Mouse (Mus musculus) heart, embryonic 15.5 days (tissue): ENCODE measurements around the gene Socs5. TPM values are rescaled to one million over a fixed set of nuclear protein-coding genes. Genes with fewer than 3 reads are reported as not detected.

ENCODE experiments used
- ATAC-seq: fragments of 200-750 bp; cut with Nextera tagmentation; replicated peaks from 2 replicates; pipeline ENCODE4 v1.8.0; 2017; ENCODE audit warnings: low read depth, moderate TSS enrichment; ENCODE audit not compliant: insufficient number of reproducible peaks, insufficient read depth, low FRiP score
- H3K27ac ChIP-seq: fragments of 300-500 bp; sonication (generic); 2 replicates; pipeline ENCODE4 v1.5.1; 2015; ENCODE audit warnings: mild to moderate bottlenecking, inconsistent platforms
- H3K27me3 ChIP-seq: fragments of 300-500 bp; sonication (generic); 2 replicates; pipeline ENCODE4 v1.6.1; 2015; ENCODE audit warnings: inconsistent platforms
- H3K36me3 ChIP-seq: fragments of 300-500 bp; sonication (generic); 2 replicates; pipeline ENCODE4 v1.6.1; 2015; ENCODE audit warnings: mild to moderate bottlenecking, inconsistent platforms
- H3K4me1 ChIP-seq: fragments of 300-500 bp; sonication (generic); replicated peaks from 2 replicates; pipeline ENCODE4 v1.6.1; 2015; ENCODE audit warnings: inconsistent platforms
- H3K4me2 ChIP-seq: fragments of 300-500 bp; sonication (generic); 2 replicates; pipeline ENCODE4 v1.6.1; 2015; ENCODE audit warnings: inconsistent platforms, mild to moderate bottlenecking, moderate library complexity
- H3K4me3 ChIP-seq: fragments of 300-500 bp; sonication (generic); 2 replicates; pipeline ENCODE4 v1.5.1; 2015; ENCODE audit warnings: mild to moderate bottlenecking, inconsistent platforms
- H3K9ac ChIP-seq: fragments of 300-500 bp; sonication (generic); 2 replicates; pipeline ENCODE4 v1.6.1; 2015; ENCODE audit warnings: mild to moderate bottlenecking, inconsistent platforms
- H3K9me3 ChIP-seq: fragments of 300-500 bp; sonication (generic); replicated peaks from 2 replicates; pipeline ENCODE4 v1.6.1; 2016; ENCODE audit warnings: inconsistent platforms
- WGBS: fragments of 180-500 bp; shearing (Covaris S2); methylation state at CpG from one replicate; pipeline ENCODE4 v1.1.7; 2015; ENCODE audit warnings: mixed read lengths; 5-methylcytosine and 5-hydroxymethylcytosine counted together
- polyA plus RNA-seq: library from polyadenylated mRNA; unstranded; fragments of >200 nt; fragmentation: Nextera tagmentation; extraction: Ambion mirVana; gene quantifications from 2 replicates; pipeline ENCODE4 v1.2.1, GENCODE M21; 2015

Socs5 gene
- polyA plus RNA-seq, 1 experiment from 2014 or later, result 10.5 TPM

- H3K4me3 ChIP-seq, result no peak overlapping the region
- no peak for ATAC-seq
- peaks cover 5% of the 10 kb centered on the region for H3K4me1 ChIP-seq
- WGBS, result 46% methylated on average over 5 of the region's 5 CpGs
- H3K27me3 ChIP-seq, result no peaks in the 10 kb centered on the region
- H3K27ac ChIP-seq, result no peak overlapping the region
- no peak overlapping the region for H3K4me2 ChIP-seq
- no peaks in the 10 kb centered on the region for H3K36me3 ChIP-seq
- no peak overlapping the region for H3K9ac ChIP-seq
- 0 out of 2 replicates have a peak, but pooled peaks cover 2% of the 10 kb centered on the region for H3K9me3 ChIP-seq
These were observed 62.9 kb downstream of the Socs5 start for GRCm38 (mm10) chr17:87170364-87170763.

- H3K9ac ChIP-seq, result no peak overlapping the region
- no peak for ATAC-seq
- H3K36me3 ChIP-seq, result no peaks in the 10 kb centered on the region
- 81% methylated on average over 3 of the region's 3 CpGs for WGBS
- no peaks in the 10 kb centered on the region for H3K27me3 ChIP-seq
- 0 out of 2 replicates have a peak, but pooled peaks cover 2% of the 10 kb centered on the region for H3K9me3 ChIP-seq
- no peak overlapping the region for H3K27ac ChIP-seq
- peaks cover 20% of the 10 kb centered on the region for H3K4me1 ChIP-seq
- no peak overlapping the region for H3K4me3 ChIP-seq
- H3K4me2 ChIP-seq, result no peak overlapping the region
These were observed 64.6 kb downstream of the Socs5 start for GRCm38 (mm10) chr17:87172031-87172430.

- Histone ChIP-seq H3K27ac (peak overlapping the region; percentile 57), H3K4me2 (no peak overlapping the region), H3K4me3 (no peak overlapping the region), H3K27me3 (no peaks in the 10 kb centered on the region), H3K9ac (no peak overlapping the region), H3K9me3 (0 out of 2 replicates have a peak, but pooled peaks cover 2% of the 10 kb centered on the region), H3K4me1 (peaks cover 34% of the 10 kb centered on the region), H3K36me3 (no peaks in the 10 kb centered on the region)
- ATAC-seq, result no peak; the same call in 1 of the 2 replicates
- 48% methylated on average over 2 of the region's 2 CpGs for WGBS
These were observed 66.5 kb downstream of the Socs5 start for GRCm38 (mm10) chr17:87173966-87174365.

GRCm38 (mm10) chr17:87174651-87175331 lies 67.3 kb downstream of the Socs5 start:
- 63% methylated on average over 9 of the region's 9 CpGs for WGBS
- H3K9ac ChIP-seq, result no peak overlapping the region
- H3K27me3 ChIP-seq, result no peaks in the 10 kb centered on the region
- H3K36me3 ChIP-seq, result no peaks in the 10 kb centered on the region
- 0 out of 2 replicates have a peak, but pooled peaks cover 2% of the 10 kb centered on the region for H3K9me3 ChIP-seq
- H3K27ac ChIP-seq, result peak overlapping the region; percentile 63
- H3K4me2 ChIP-seq, result no peak overlapping the region
- peaks cover 41% of the 10 kb centered on the region for H3K4me1 ChIP-seq
- H3K4me3 ChIP-seq, result no peak overlapping the region
- no peak for ATAC-seq

- peak; percentile 44; the same call in 1 of the 2 replicates for ATAC-seq
- no peak overlapping the region for H3K4me3 ChIP-seq
- WGBS, result 43% methylated on average over 17 of the region's 17 CpGs
- H3K9me3 ChIP-seq, result 0 out of 2 replicates have a peak, but pooled peaks cover 2% of the 10 kb centered on the region
- peak overlapping the region; percentile 14; the same call in 1 of the 2 replicates for H3K4me2 ChIP-seq
- H3K4me1 ChIP-seq, result peaks cover 43% of the 10 kb centered on the region
- H3K36me3 ChIP-seq, result no peaks in the 10 kb centered on the region
- peak overlapping the region; percentile 75 for H3K27ac ChIP-seq
- no peak overlapping the region for H3K9ac ChIP-seq
- H3K27me3 ChIP-seq, result no peaks in the 10 kb centered on the region
These were observed 68.9 kb downstream of the Socs5 start for GRCm38 (mm10) chr17:87176066-87177012.

GRCm38 (mm10) chr17:87178596-87179590 lies 71.4 kb downstream of the Socs5 start:
- H3K27me3 ChIP-seq, result no peaks in the 10 kb centered on the region
- peak overlapping the region; percentile 10; the same call in 1 of the 2 replicates for H3K4me2 ChIP-seq
- peak; percentile 42; the same call in 1 of the 2 replicates for ATAC-seq
- H3K4me3 ChIP-seq, result no peak overlapping the region
- 35% methylated on average over 16 of the region's 16 CpGs for WGBS
- peak overlapping the region; percentile 58 for H3K27ac ChIP-seq
- no peaks in the 10 kb centered on the region for H3K9me3 ChIP-seq
- no peaks in the 10 kb centered on the region for H3K36me3 ChIP-seq
- H3K4me1 ChIP-seq, result peaks cover 43% of the 10 kb centered on the region
- H3K9ac ChIP-seq, result no peak overlapping the region

GRCm38 (mm10) chr17:87179939-87180550 lies 72.6 kb downstream of the Socs5 start:
- Histone ChIP-seq H3K9me3 (no peaks in the 10 kb centered on the region), H3K27me3 (no peaks in the 10 kb centered on the region), H3K27ac (no peak overlapping the region), H3K4me2 (no peak overlapping the region), H3K9ac (no peak overlapping the region), H3K36me3 (no peaks in the 10 kb centered on the region), H3K4me3 (no peak overlapping the region), H3K4me1 (peaks cover 41% of the 10 kb centered on the region)
- ATAC-seq, result no peak
- 74% methylated on average over 9 of the region's 9 CpGs for WGBS

GRCm38 (mm10) chr17:87181683-87182346 lies 74.3 kb downstream of the Socs5 start:
- no peaks in the 10 kb centered on the region for H3K36me3 ChIP-seq
- H3K9me3 ChIP-seq, result no peaks in the 10 kb centered on the region
- no peak overlapping the region for H3K27ac ChIP-seq
- H3K4me1 ChIP-seq, result peaks cover 34% of the 10 kb centered on the region
- ATAC-seq, result no peak
- no peak overlapping the region for H3K4me2 ChIP-seq
- H3K4me3 ChIP-seq, result no peak overlapping the region
- H3K9ac ChIP-seq, result no peak overlapping the region
- H3K27me3 ChIP-seq, result no peaks in the 10 kb centered on the region
- WGBS, result 68% methylated on average over 8 of the region's 8 CpGs

GRCm38 (mm10) chr17:87185461-87186066 lies 78.1 kb downstream of the Socs5 start:
- no peaks in the 10 kb centered on the region for H3K27me3 ChIP-seq
- peaks cover 19% of the 10 kb centered on the region for H3K4me1 ChIP-seq
- no peaks in the 10 kb centered on the region for H3K36me3 ChIP-seq
- 0 out of 2 replicates have a peak, but pooled peaks have one; percentile 12 for ATAC-seq
- H3K4me2 ChIP-seq, result no peak overlapping the region
- H3K9ac ChIP-seq, result no peak overlapping the region; the same call in 1 of the 2 replicates
- no peak overlapping the region for H3K4me3 ChIP-seq
- H3K9me3 ChIP-seq, result no peaks in the 10 kb centered on the region
- WGBS, result 29% methylated on average over 11 of the region's 11 CpGs
- no peak overlapping the region for H3K27ac ChIP-seq
